Mouse (Mus musculus) erythroblast, adult 5-6 weeks (primary cell): Measurements from ENCODE around the gene Btbd35f18. TPM values are rescaled to one million over a fixed set of nuclear protein-coding genes. Genes with fewer than 3 reads are reported as not detected.
"Not testable (repeated sequence)": the region's sequence is repeated elsewhere in the genome, so short reads cannot be mapped to it uniquely, and the experiment has no call there.

Experiments used
- ATAC-seq: replicated peaks from 2 replicates; pipeline ENCODE4 v1.8.0; 2016; ENCODE audit warnings: moderate number of reproducible peaks, mild to moderate bottlenecking, moderate TSS enrichment, inconsistent platforms; ENCODE audit not compliant: poor library complexity, low FRiP score, severe bottlenecking
- total RNA-seq, 2 experiments: library from RNA; stranded (forward) in 1 of 2; stranded (reverse) in 1 of 2; fragments of 150-400 nt in 1 of 2; fragments of 200-764, 138-1000 nt in 1 of 2; gene quantifications; 2 replicates each; pipeline versions ENCODE4 v1.2.3 to v1.2.4; 2015 to 2017; ENCODE audit warnings: low replicate concordance in 2 of 2

The Btbd35f18 gene
- not detected in 2 replicates for total RNA-seq (2015; ENCODE audit: low replicate concordance)
- not detected in 2 replicates for total RNA-seq (2017; ENCODE audit: low replicate concordance)

DNA sequence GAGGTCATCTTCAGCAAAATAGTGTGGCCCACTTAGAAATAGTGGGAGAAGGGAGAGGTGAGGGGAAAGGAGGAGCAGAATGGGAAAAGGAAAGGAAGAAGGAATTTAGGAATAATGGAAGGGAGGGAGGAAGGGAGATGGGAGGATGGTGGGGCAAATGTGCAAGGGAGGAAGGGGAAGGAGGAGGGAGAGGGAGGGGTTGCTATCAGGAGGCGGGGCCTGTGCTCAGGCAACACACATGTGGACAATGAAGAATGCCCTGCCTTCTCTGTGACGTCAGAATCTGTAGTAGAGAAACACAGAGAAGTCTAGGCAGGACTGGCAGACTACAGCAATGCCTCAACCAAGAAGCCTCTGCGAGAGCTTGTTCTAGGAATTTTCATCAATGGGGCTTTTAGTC, at the start of gene Btbd35f18:
Btbd35f18 (plus strand) TSS at position 301 of the 400 bp plus-strand sequence.
- not testable (repeated sequence) for ATAC-seq

Other genes with a start within 250 kb of the Btbd35f18 start
- gene Btbd35f10, start 52.7 kb downstream of the Btbd35f18 start, total RNA-seq (2015; ENCODE audit: low replicate concordance): not detected in 2 replicates
- not detected in 2 replicates for gene Btbd35f10, start 52.7 kb downstream of the Btbd35f18 start, total RNA-seq (2017; ENCODE audit: low replicate concordance)